In the genomic region with DNA sequence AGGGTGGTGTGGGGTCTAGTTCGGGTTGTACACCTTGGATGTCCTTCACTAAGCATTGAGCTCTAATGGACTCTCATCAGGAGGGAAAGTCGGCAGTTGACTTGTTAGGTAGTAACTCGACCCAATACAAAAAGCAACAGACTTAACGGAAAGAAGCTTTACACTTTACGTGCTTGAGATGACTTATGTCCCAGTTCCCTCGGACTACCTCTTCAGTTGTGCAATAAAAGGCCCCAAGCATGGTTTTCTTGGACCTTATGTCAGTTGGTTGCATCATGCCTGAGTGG, we compare ENCODE assay signal across 9 mouse cellular contexts. TPM values are rescaled to one million over a fixed set of nuclear protein-coding genes. Genes with fewer than 3 reads are reported as not detected.
DNase-seq lines count a peak whose midpoint lies in the region; ATAC-seq and TF ChIP-seq lines count a peak whose summit lies in the region.
"Had no signal": no experiment of that assay in that cellular context is flagged by ENCODE, and none has a peak within 500 bp of the region (broad histone marks: within the 10 kb centered on the region; RNA-seq: fewer than 3 reads in every experiment).

No protein-coding gene starts in this region.

- peak overlapping the region; percentile 96 for H3K27ac ChIP-seq in heart, adult 2 months
- H3K27ac ChIP-seq in ES-E14 (ENCODE audit: insufficient read depth, low read depth, low read length, poor library complexity, severe bottlenecking): peak overlapping the region; percentile 91
- H3K27ac ChIP-seq in hindbrain, embryonic 10.5 days: peak overlapping the region; percentile 100

- peaks cover 6% of the 10 kb centered on the region for H3K4me1 ChIP-seq in heart, adult 2 months (ENCODE audit: control insufficient read depth, insufficient read depth, low read length)
- H3K4me1 ChIP-seq in ES-E14 (ENCODE audit: control insufficient read depth in 2 of 2, insufficient read depth in 2 of 2, low read length in 2 of 2, poor library complexity in 1 of 2): peaks cover 0 to 8% of the 10 kb centered on the region in 2 experiments; a peak in 1 of 4 replicates
- peaks cover 37% of the 10 kb centered on the region for H3K4me1 ChIP-seq in hindbrain, embryonic 10.5 days (replicated peaks)

- H3K79me2 ChIP-seq in heart, adult 2 months (replicated peaks; ENCODE audit: control insufficient read depth, insufficient read depth, low read length): no peaks in the 10 kb centered on the region; the same call in 1 of the 2 replicates

- under 1% methylated on average over 6 of the region's 6 CpGs for WGBS in heart, adult 2 months
- 0% methylated on average over 6 of the region's 6 CpGs for WGBS in hindbrain, embryonic 10.5 days

- no peaks in the 10 kb centered on the region for H3K9me3 ChIP-seq in ES-E14 (ENCODE audit: control insufficient read depth, insufficient read depth, low read depth, low read length)
- no peaks in the 10 kb centered on the region for H3K9me3 ChIP-seq in hindbrain, embryonic 10.5 days

- no peak for TF ChIP-seq CTCF in heart, adult 2 months (IDR thresholded peaks at IDR 0.05)

- H3K36me3 ChIP-seq in heart, adult 2 months (ENCODE audit: control insufficient read depth, insufficient read depth, low read length): peaks cover 26% of the 10 kb centered on the region
- H3K36me3 ChIP-seq in ES-E14 (ENCODE audit: control insufficient read depth, insufficient read depth, low read length, poor library complexity, severe bottlenecking): no peaks in the 10 kb centered on the region
- peaks cover 16% of the 10 kb centered on the region for H3K36me3 ChIP-seq in hindbrain, embryonic 10.5 days

- ATAC-seq in megakaryocyte progenitor cell, adult 5-6 weeks (replicated peaks; ENCODE audit: poor library complexity): peak; percentile 54

- intact Hi-C loops in heart, adult 2 months (cut with DNase I): loop anchor here (2.0 to 5.0 kb wide), 2 partner anchors 53 to 216 kb away; partner anchors contain the start of genes Cc2d1b and Zfyve9

- no peak for TF ChIP-seq EP300 in heart, adult 2 months (IDR thresholded peaks at IDR 0.05; ENCODE audit: insufficient read depth, low read depth, low read length)

- H3K27me3 ChIP-seq in heart, adult 2 months (ENCODE audit: control insufficient read depth, insufficient read depth, low read length): no peaks in the 10 kb centered on the region
- no peaks in the 10 kb centered on the region for H3K27me3 ChIP-seq in hindbrain, embryonic 10.5 days (ENCODE audit: insufficient read depth, poor library complexity, severe bottlenecking)

- DNase-seq in heart, adult 2 months: no peak
- no peak for DNase-seq in heart, adult 11 months
- DNase-seq in ES-E14 (ENCODE audit: low read depth, low spot score): no peak
- DNase-seq in hindbrain, embryonic 10.5 days (ENCODE audit: low spot score): no peak
- no peak for DNase-seq in spleen, postnatal 14 days (ENCODE audit: low spot score in 2 of 2)
- DNase-seq in left cerebral cortex, adult 9 months (ENCODE audit: low spot score in 2 of 2): no peak
- DNase-seq in layer of hippocampus, postnatal 25 days (ENCODE audit: extremely low spot score in 1 of 2, low spot score in 1 of 2): no peak

- H3K4me3 ChIP-seq in heart, adult 2 months: peak overlapping the region; percentile 86
- H3K4me3 ChIP-seq in ES-E14 (ENCODE audit: insufficient read depth in 1 of 2, low read depth in 1 of 2, low read length in 2 of 2, poor library complexity in 1 of 2, severe bottlenecking in 1 of 2): peak overlapping the region; percentile 94
- H3K4me3 ChIP-seq in hindbrain, embryonic 10.5 days: peak overlapping the region; percentile 98

- no peak for TF ChIP-seq POLR2A in heart, adult 2 months (IDR thresholded peaks at IDR 0.05; ENCODE audit: insufficient read depth, low read depth, low read length)

- in situ Hi-C loops in ES-E14 (cut with MboI; ENCODE audit: low sequenced_read_pairs in 2 of 2, unreplicated experiment in 2 of 2): no loop called here

- H3K9ac ChIP-seq in heart, adult 2 months (ENCODE audit: low read depth, low read length): peak overlapping the region; percentile 73
- H3K9ac ChIP-seq in ES-E14 (ENCODE audit: insufficient read depth, low read depth, low read length, poor library complexity, severe bottlenecking): peak overlapping the region; percentile 79

TF ChIP-seq in ES-E14, 5 proteins besides CTCF, POLR2A, EP300 and RAD21:
- TF ChIP-seq HCFC1 (IDR thresholded peaks at IDR 0.05; ENCODE audit: borderline replicate concordance, insufficient read depth, low read length) (no peak; the same call in 1 of the 2 replicates), CHD2 (IDR thresholded peaks at IDR 0.05; ENCODE audit: low read depth, low read length) (0 out of 2 replicates have a peak, but pooled peaks have one; percentile 1)

RNA-seq across cellular contexts. Expression of gene Btf3l4, which starts 0.4 kb away (rescaled TPM):
- total RNA-seq in heart, adult 2 months (2021): 10 to 100 TPM; 70.1 to 78.1 TPM
- polyA plus RNA-seq in heart, adult 2 months (2012; rRNA removed): 18.5 and 33.8 TPM in 2 replicates
- total RNA-seq in ES-E14 (2012; rRNA removed): 40.9 and 44.6 TPM in 2 replicates
- 198 and 208 TPM in 2 replicates for polyA plus RNA-seq in hindbrain, embryonic 10.5 days (2016; fragmentation: Nextera tagmentation; extraction: Ambion mirVana)
- 92.8 and 111 TPM in 2 replicates for total RNA-seq in megakaryocyte progenitor cell, adult 5-6 weeks (2015)
- total RNA-seq in megakaryocyte progenitor cell, adult 5-6 weeks (2017): 68.1 and 77.3 TPM in 2 replicates
- total RNA-seq in layer of hippocampus, postnatal 25 days (2021): 10 to 100 TPM; 92.4 to 93.2 TPM

RNA-seq across cellular contexts. Expression of gene Txndc12, which starts 0.6 kb away (rescaled TPM):
- 10 to 100 TPM; 29.2 to 30.0 TPM for total RNA-seq in heart, adult 2 months (2021)
- polyA plus RNA-seq in heart, adult 2 months (2012; rRNA removed): 15.7 and 23.4 TPM in 2 replicates
- total RNA-seq in ES-E14 (2012; rRNA removed): 65.1 and 91.4 TPM in 2 replicates
- polyA plus RNA-seq in hindbrain, embryonic 10.5 days (2016; fragmentation: Nextera tagmentation; extraction: Ambion mirVana): 104 and 106 TPM in 2 replicates
- 74.7 and 75.3 TPM in 2 replicates for total RNA-seq in megakaryocyte progenitor cell, adult 5-6 weeks (2015)
- total RNA-seq in megakaryocyte progenitor cell, adult 5-6 weeks (2017): 87.4 and 88.7 TPM in 2 replicates
- 10 to 100 TPM; 37.0 to 37.7 TPM for total RNA-seq in layer of hippocampus, postnatal 25 days (2021)

RNA-seq across cellular contexts. Expression of gene Kti12, which starts 13.8 kb away (rescaled TPM):
- total RNA-seq in heart, adult 2 months (2021): 10 to 100 TPM; 20.3 to 23.3 TPM
- 22.9 and 29.7 TPM in 2 replicates for polyA plus RNA-seq in heart, adult 2 months (2012; rRNA removed)
- 26.2 and 26.7 TPM in 2 replicates for total RNA-seq in ES-E14 (2012; rRNA removed)
- 52.5 and 57.7 TPM in 2 replicates for polyA plus RNA-seq in hindbrain, embryonic 10.5 days (2016; fragmentation: Nextera tagmentation; extraction: Ambion mirVana)
- 43.7 and 55.5 TPM in 2 replicates for total RNA-seq in megakaryocyte progenitor cell, adult 5-6 weeks (2015)
- total RNA-seq in megakaryocyte progenitor cell, adult 5-6 weeks (2017): 28.8 and 29.2 TPM in 2 replicates
- 10 to 100 TPM; 18.1 to 20.1 TPM for total RNA-seq in layer of hippocampus, postnatal 25 days (2021)

RNA-seq across cellular contexts. Expression of gene A730015C16Rik, which starts 14.6 kb away (rescaled TPM):
- not detected for total RNA-seq in heart, adult 2 months (2021)
- polyA plus RNA-seq in heart, adult 2 months (2012; rRNA removed): 0.15 TPM in 1 of 2 replicates, not detected in the other
- 2.6 and 3.1 TPM in 2 replicates for total RNA-seq in ES-E14 (2012; rRNA removed)
- 1.5 and 1.8 TPM in 2 replicates for polyA plus RNA-seq in hindbrain, embryonic 10.5 days (2016; fragmentation: Nextera tagmentation; extraction: Ambion mirVana)
- total RNA-seq in megakaryocyte progenitor cell, adult 5-6 weeks (2015): 0.22 and 0.46 TPM in 2 replicates
- 0.37 and 0.71 TPM in 2 replicates for total RNA-seq in megakaryocyte progenitor cell, adult 5-6 weeks (2017)
- under 1 TPM in 1 of 2 experiments, not detected in 1; 0.37 TPM for total RNA-seq in layer of hippocampus, postnatal 25 days (2021)
- polyA plus RNA-seq: large intestine, adult 2 months had no signal

RNA-seq across cellular contexts. Expression of gene Rab3b, which starts 45.1 kb away (rescaled TPM):
- 1 to 10 TPM in 1 of 2 experiments, under 1 TPM in 1; 0.63 to 1.3 TPM for total RNA-seq in heart, adult 2 months (2021)
- 6.2 and 6.6 TPM in 2 replicates for polyA plus RNA-seq in heart, adult 2 months (2012; rRNA removed)
- 2.3 and 5.1 TPM in 2 replicates for total RNA-seq in ES-E14 (2012; rRNA removed)
- 26.1 and 33.9 TPM in 2 replicates for polyA plus RNA-seq in hindbrain, embryonic 10.5 days (2016; fragmentation: Nextera tagmentation; extraction: Ambion mirVana)
- 0.30 TPM in 1 of 2 replicates, not detected in the other for total RNA-seq in megakaryocyte progenitor cell, adult 5-6 weeks (2015)
- not detected in 2 replicates for total RNA-seq in megakaryocyte progenitor cell, adult 5-6 weeks (2017)
- 10 to 100 TPM; 46.0 to 55.2 TPM for total RNA-seq in layer of hippocampus, postnatal 25 days (2021)
